Mouse (Mus musculus) intestine, postnatal 0 days (tissue): Measurements from ENCODE around the gene Cxcl10. TPM values are rescaled to one million over a fixed set of nuclear protein-coding genes. Genes with fewer than 3 reads are reported as not detected.

ENCODE experiments used
- ATAC-seq: fragments of 200-750 bp; cut with Nextera tagmentation; 2 replicates; pipeline ENCODE4 v1.8.0; 2017; ENCODE audit warnings: mild to moderate bottlenecking, moderate TSS enrichment, moderate library complexity
- H3K27ac ChIP-seq: fragments of 300-500 bp; sonication (generic); 2 replicates; pipeline ENCODE4 v1.5.1; 2014; ENCODE audit warnings: mild to moderate bottlenecking, low read depth, low read length, moderate library complexity
- H3K27me3 ChIP-seq: fragments of 300-500 bp; sonication (generic); replicated peaks from 2 replicates; pipeline ENCODE4 v1.6.1; 2014; ENCODE audit warnings: low read length, mixed read lengths; ENCODE audit not compliant: control insufficient read depth, insufficient read depth
- H3K36me3 ChIP-seq: fragments of 300-500 bp; sonication (generic); 2 replicates; pipeline ENCODE4 v1.6.1; 2014; ENCODE audit warnings: mild to moderate bottlenecking, moderate library complexity; ENCODE audit not compliant: control insufficient read depth, insufficient read depth
- H3K4me1 ChIP-seq: fragments of 300-500 bp; sonication (generic); replicated peaks from 2 replicates; pipeline ENCODE4 v1.6.1; 2014; ENCODE audit warnings: antibody characterized with exemption, low read length, mixed read lengths; ENCODE audit not compliant: control insufficient read depth, insufficient read depth
- H3K4me2 ChIP-seq: fragments of 300-500 bp; sonication (generic); replicated peaks from 2 replicates; pipeline ENCODE4 v1.6.1; 2014; ENCODE audit warnings: low read depth, mild to moderate bottlenecking, moderate library complexity
- H3K4me3 ChIP-seq: fragments of 300-500 bp; sonication (generic); 2 replicates; pipeline ENCODE4 v1.5.1; 2014; ENCODE audit warnings: low read depth, low read length
- H3K9ac ChIP-seq: fragments of 300-500 bp; sonication (generic); 2 replicates; pipeline ENCODE4 v1.6.1; 2014; ENCODE audit warnings: mild to moderate bottlenecking, low read depth, low read length
- H3K9me3 ChIP-seq: fragments of 300-500 bp; sonication (generic); 2 replicates; pipeline ENCODE4 v1.6.1; 2016; ENCODE audit warnings: mixed run types; ENCODE audit not compliant: control insufficient read depth
- CTCF ChIP-seq: sonication (generic); IDR thresholded peaks from 2 replicates; pipeline ENCODE4 v1.5.1; 2016; ENCODE audit warnings: low read depth, mild to moderate bottlenecking, control low read depth, antibody characterized with exemption, moderate library complexity
- WGBS: fragments of 180-500 bp; shearing (Covaris S2); extraction: QIAGEN DNeasy Blood & Tissue Kit; methylation state at CpG from one replicate; pipeline ENCODE4 v1.1.7; 2014; 5-methylcytosine and 5-hydroxymethylcytosine counted together
- polyA plus RNA-seq: library from polyadenylated mRNA; unstranded; fragments of >200 nt; fragmentation: Nextera tagmentation; extraction: Ambion mirVana; gene quantifications from 2 replicates; pipeline ENCODE4 v1.2.1, GENCODE M21; 2015

The Cxcl10 gene
- polyA plus RNA-seq, 1 experiment from 2014 or later = 2.0 TPM

- TF ChIP-seq CTCF = no peak
- Histone ChIP-seq H3K4me2 (no peak overlapping the region), H3K4me1 (no peaks in the 10 kb centered on the region; the same call in 1 of the 2 replicates), H3K9me3 (no peaks in the 10 kb centered on the region), H3K27ac (no peak overlapping the region), H3K36me3 (no peaks in the 10 kb centered on the region), H3K4me3 (no peak overlapping the region), H3K27me3 (no peaks in the 10 kb centered on the region), H3K9ac (no peak overlapping the region)
- WGBS = 89% methylated on average over 12 of the region's 12 CpGs
- ATAC-seq = no peak
Measured at GRCm38 (mm10) chr5:92331122-92331521, 17.6 kb downstream of the Cxcl10 start.

GRCm38 (mm10) chr5:92327929-92328328 lies 20.8 kb downstream of the Cxcl10 start, which contains the start of gene Cxcl9:
TSS of gene Cxcl9 (minus strand) at chr5:92328079.
- no peaks in the 10 kb centered on the region; the same call in 1 of the 2 replicates for H3K4me1 ChIP-seq
- no peak within 1 kb of the TSS for H3K9ac ChIP-seq
- no peaks in the 10 kb centered on the region for H3K27me3 ChIP-seq
- no peak for ATAC-seq
- no peak within 1 kb of the TSS for H3K4me2 ChIP-seq
- no peak for TF ChIP-seq CTCF
- H3K36me3 ChIP-seq = no peaks in the 10 kb centered on the region
- 73% methylated on average over 7 of the region's 7 CpGs for WGBS
- H3K4me3 ChIP-seq = no peak within 1 kb of the TSS
- H3K27ac ChIP-seq = no peak within 1 kb of the TSS
- H3K9me3 ChIP-seq = no peaks in the 10 kb centered on the region

- Histone ChIP-seq H3K9me3 (no peaks in the 10 kb centered on the region), H3K9ac (no peak overlapping the region), H3K4me3 (no peak overlapping the region), H3K36me3 (no peaks in the 10 kb centered on the region), H3K4me1 (no peaks in the 10 kb centered on the region; the same call in 1 of the 2 replicates), H3K4me2 (no peak overlapping the region), H3K27me3 (no peaks in the 10 kb centered on the region), H3K27ac (no peak overlapping the region)
- no peak for TF ChIP-seq CTCF
- 58% methylated on average over 6 of the region's 6 CpGs for WGBS
- no peak for ATAC-seq
Measured at GRCm38 (mm10) chr5:92327367-92327766, 21.3 kb downstream of the Cxcl10 start.

- H3K4me3 ChIP-seq = no peak overlapping the region
- no peak for TF ChIP-seq CTCF
- no peak overlapping the region for H3K4me2 ChIP-seq
- H3K36me3 ChIP-seq = no peaks in the 10 kb centered on the region
- no peak overlapping the region for H3K9ac ChIP-seq
- H3K9me3 ChIP-seq = no peaks in the 10 kb centered on the region
- H3K27me3 ChIP-seq = no peaks in the 10 kb centered on the region
- WGBS = 75% methylated on average over 5 of the region's 5 CpGs
- no peaks in the 10 kb centered on the region for H3K4me1 ChIP-seq
- no peak overlapping the region for H3K27ac ChIP-seq
- no peak for ATAC-seq
Measured at GRCm38 (mm10) chr5:92323264-92323663, 25.4 kb downstream of the Cxcl10 start.

GRCm38 (mm10) chr5:92322612-92323011 lies 26.1 kb downstream of the Cxcl10 start:
- TF ChIP-seq CTCF = no peak
- Histone ChIP-seq H3K27me3 (no peaks in the 10 kb centered on the region), H3K4me3 (no peak overlapping the region), H3K4me1 (no peaks in the 10 kb centered on the region), H3K36me3 (no peaks in the 10 kb centered on the region), H3K9ac (no peak overlapping the region), H3K4me2 (no peak overlapping the region), H3K27ac (no peak overlapping the region), H3K9me3 (no peaks in the 10 kb centered on the region)
- ATAC-seq = no peak
- WGBS = 72% methylated on average over 4 of the region's 4 CpGs

- H3K36me3 ChIP-seq = no peaks in the 10 kb centered on the region
- H3K27me3 ChIP-seq = no peaks in the 10 kb centered on the region
- TF ChIP-seq CTCF = peak; percentile 25
- no peak for ATAC-seq
- no peak overlapping the region for H3K4me3 ChIP-seq
- 50% methylated on average over 8 of the region's 8 CpGs for WGBS
- H3K9ac ChIP-seq = no peak overlapping the region
- H3K4me1 ChIP-seq = no peaks in the 10 kb centered on the region
- H3K9me3 ChIP-seq = no peaks in the 10 kb centered on the region
- no peak overlapping the region for H3K27ac ChIP-seq
- no peak overlapping the region for H3K4me2 ChIP-seq
Measured at GRCm38 (mm10) chr5:92321631-92322400, 26.9 kb downstream of the Cxcl10 start.
